Mouse (Mus musculus) gonadal fat pad, adult 2 months (tissue): ENCODE results near the gene Retreg1. TPM values are rescaled to one million over a fixed set of nuclear protein-coding genes. Genes with fewer than 3 reads are reported as not detected.

Experiments
- DNase-seq: peaks from one replicate; pipeline ENCODE4 v3.0.0-alpha.2; 2012; ENCODE audit warnings: low read depth
- polyA plus RNA-seq: library from polyadenylated mRNA; depleted of rRNA; stranded (reverse); fragments of >200 nt; gene quantifications from 2 replicates; pipeline ENCODE4 v1.2.3, GENCODE M21; 2012

The Retreg1 gene
- polyA plus RNA-seq, 1 experiment, result 10.2 TPM

DNA sequence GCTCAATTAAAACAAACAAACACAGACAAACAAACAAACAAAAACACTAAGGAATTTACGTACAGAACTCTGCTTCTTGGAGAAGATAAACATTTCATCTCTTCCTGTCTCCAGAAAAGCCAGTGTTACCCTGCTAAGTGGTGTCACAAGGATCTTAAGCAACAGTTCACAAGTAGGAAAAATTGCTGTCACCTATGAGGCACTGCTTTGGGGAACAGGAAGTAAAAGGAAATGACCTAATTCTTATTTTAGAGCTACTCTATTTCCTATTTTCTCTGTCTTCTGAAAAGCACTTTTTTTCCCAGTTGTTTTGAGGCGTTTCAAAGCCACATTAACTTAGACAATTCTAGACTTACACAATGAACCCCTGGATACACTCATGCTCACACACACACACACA lies 12.6 kb upstream of the Retreg1 start:
- DNase-seq, result no peak

DNA sequence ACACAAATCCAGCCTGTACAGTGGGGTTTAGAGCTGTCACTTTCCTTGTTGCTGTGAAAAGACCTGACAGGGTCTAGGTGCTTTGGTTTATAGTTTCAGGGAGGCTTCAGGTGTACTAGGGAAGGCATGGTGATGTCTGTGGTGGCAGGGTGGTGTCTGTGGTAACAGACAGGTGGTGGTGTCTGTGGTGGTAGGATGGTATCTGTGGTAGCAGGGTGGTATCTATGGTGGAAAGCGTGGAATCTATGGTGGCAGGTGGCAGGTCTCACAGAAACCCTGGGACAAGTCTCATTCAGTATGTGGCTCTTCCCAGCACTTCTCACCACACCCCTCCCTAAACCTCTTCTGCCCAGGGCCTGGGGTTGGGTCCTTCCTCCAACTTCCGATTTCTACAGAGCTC lies 8.7 kb upstream of the Retreg1 start:
- no peak for DNase-seq

DNA sequence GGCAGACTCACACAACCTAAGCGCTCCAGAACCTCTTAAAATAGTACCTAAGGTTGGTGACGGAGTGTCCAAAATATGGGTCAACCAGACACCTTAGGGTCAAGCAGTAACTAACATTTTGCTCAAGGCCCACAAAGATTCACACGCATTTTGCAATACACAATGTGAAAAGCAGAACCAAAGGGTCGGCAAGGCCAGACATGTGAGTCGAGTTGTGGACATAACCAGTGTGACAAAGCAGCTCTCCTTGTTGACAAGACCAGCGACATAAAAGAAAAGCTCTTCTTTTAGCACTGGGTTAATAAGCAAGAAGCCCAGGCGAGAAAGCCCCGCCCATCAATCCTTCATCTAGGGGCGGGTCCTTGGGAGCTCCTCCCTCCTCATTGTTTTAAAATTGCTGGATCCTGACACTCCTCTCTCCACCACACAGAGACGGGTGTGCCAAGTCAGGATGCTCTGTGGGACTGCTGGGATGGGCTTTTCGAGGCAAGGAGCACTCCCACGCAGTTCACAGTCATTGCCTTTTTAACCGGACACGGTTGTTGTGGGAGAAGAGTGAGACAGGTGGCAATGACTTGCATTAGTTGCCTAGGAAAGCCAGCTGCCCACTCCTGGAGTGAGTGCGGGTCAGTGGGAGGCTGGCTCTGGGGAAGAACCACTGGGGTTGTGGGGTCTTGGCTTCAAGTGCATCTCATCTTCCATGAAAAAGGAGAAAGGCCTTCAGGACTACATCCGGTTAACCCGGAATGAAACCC lies 7.9 kb upstream of the Retreg1 start:
- no peak for DNase-seq

DNA sequence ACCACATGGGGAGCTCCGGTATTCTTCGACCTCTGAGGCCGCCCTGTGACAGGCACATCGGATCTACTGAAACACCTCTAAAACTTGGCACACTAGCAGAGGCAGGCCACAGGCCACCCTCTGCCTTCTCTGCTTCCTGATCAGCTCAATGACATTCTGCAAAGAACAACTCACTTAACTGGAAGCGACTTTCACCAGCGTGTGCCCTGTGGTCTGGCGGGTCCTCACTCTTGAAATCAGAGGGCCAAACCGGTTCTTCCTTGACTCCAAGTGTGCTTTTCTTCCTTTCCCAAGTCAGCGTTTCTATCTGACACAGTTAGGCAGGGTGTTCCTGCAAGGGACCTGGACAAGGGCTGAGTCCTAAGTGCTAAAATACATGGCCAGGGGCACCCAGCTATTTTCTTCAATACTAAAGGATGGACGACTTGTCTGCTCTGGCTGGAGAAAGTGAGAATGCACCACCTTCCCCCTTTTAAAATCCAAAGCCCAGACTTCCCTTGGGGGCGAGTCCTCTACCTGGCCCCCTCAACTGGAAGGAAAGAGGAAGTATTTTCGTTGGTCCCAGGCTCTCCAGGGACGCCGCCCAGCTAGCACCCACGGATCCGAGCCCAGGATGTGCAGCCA lies 406 bp upstream of the Retreg1 start:
- DNase-seq, result no peak

DNA sequence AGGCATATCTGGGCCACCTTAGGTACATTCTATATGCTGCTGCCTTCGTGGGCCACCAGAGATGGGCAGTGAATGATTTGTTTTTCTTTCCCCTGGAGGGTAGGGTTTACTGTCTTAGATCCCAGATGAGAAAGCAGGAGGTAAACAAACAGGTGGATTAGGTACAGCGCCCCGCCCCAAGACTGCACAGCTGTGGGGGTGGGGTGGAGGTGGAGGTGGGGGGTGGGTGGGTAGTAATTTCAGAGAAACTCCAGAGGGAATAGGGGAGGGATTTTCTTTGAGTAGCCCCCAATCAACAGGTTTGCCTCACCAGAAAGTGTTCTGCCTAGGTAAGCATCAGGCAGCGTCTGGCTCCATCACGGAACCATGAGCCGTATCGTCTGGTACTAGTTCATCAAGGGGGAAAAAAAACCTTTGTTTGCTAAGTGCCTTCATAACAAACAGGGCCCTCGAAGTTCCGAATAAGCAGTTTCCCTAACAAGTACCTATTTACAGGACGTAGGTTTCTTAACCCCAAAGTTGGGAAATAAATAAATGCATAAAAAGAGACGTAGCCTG lies 1.1 kb downstream of the Retreg1 start:
- no peak for DNase-seq

DNA sequence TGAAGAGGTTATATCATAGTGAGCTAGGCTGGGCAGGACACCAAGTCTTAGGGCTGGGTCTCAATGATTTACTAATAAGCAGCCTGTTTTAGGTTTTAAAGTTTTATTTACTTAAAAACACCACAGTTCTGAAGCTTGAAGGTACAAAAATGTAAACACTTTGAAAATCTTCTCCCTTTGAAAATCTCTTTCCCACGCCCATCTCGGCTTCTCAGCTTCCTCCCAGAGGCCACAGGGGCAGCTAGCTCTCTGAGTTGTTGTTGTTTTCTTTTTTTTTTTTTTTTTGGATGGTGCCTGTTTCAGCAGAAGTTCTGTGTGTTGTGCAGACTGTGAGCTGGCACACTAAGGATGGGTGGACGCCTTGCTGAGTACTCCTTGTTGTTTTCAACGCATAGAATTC lies 1.8 kb downstream of the Retreg1 start:
- DNase-seq, result no peak

DNA sequence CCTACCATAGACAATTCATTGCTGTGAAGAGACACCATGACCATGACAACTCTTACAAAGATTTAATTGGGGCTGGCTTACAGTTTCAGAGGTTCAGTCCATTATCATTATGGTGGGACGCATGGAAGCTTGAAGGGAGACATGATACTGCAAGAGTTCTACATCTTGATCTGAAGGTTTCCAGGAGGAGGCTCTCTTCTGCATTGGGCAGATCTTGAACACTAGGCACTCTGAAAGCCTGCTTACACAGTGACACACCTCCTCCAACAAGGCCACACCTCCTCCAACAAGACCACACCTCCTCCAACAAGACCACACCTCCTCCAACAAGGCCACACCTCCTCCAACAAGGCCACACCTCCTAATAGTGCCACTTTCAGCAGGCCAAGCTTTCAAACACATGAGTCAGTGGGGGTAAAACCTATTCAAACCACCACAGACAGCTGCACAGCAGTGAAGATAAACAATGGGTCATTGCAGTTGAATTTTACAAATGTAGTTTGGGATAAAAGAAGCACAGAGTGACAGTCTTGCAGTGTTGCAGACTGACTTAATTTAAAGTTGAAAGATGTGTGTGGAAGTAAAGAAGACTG lies 4.7 kb downstream of the Retreg1 start:
- DNase-seq, result no peak

DNA sequence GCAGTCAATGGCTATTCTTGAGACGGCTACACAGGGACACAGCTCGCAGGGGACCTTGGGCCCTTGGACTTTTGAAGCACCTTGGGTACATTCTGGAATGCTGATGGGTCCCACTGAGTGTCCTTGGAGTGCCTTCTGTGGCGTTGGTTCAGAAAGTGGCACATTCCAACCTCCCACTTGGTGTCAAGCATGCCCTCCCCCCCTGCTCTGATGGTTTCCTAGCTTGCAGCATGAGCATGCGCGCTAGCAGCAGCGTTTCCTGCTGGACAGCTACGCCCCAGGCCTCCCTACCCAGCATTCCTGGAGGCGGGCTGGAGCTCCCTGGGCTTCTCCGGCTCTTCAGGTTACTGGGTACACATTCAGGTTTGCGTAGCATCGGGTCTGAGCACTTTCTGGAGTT lies 7.6 kb downstream of the Retreg1 start:
- DNase-seq, result no peak

DNA sequence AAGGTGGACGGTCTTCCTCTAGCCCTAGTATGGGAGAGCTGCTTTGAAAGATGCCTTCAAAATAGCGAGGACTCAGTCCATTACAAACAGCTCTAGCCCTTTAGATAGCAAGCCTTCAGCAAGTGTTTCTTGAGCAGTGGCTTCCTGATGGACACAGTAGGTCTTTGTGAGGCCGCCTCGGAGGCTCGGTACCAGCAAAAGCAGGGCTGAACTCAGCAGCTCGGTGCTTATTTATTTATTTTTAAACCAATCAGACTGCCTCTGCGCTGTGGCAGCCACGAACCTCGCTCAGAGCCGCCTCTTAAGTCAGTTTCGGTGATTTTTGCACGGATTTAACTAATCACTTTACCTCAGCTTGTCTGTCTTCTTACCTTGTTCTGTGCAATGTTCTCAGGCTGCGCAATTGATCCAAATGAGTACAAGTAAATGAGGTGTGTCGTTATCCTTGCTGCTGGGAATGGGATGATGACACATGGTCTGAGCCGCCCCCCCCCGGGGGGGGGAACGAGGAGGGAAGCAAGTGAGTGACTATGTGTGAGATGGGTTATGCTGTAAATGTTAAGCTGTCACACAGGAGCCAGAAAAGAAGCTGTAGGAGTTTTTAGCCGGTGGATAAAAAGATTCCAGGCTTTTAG lies 11.4 kb downstream of the Retreg1 start:
- DNase-seq, result no peak

DNA sequence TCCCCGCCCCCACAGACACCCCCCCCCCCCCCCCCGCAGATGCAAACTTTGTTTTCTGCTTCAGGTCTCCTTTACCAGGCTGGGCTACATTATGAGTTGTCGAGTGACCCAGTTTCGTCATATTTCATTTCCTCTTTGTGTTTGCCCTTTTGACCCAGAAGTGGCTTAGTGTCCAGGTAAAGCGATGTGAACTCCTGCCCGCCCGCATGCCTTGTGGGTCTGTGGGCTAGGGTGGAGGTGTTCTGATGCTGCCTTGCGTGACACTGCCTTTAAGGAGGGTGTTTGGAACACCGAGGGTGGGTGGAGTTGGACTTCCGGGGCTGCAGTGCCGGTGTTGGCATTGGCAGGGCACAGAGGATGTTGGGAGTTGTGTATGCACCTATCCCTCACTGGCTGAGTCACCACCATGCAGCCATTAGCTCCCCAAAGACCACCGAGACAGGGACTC lies 15.7 kb downstream of the Retreg1 start:
- DNase-seq, result no peak

DNA sequence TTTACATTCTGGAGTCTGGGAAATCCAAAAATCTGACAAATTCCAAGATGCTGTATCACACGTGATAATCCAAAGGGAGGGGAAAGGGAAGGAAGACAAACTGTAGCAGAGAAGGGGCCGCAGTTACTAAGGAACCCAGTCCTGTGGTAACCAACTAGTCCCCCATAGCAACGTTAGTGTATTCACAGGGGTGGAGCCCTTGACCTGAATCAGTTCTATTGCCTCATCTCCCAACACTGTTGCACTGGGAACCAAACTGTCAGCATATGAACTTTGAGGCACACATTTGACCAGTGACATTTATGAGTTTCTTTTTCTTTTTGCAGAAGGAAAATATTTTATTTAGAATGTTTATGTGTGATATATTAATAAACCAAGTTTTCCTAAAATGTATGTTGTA lies 16.5 kb downstream of the Retreg1 start:
- DNase-seq, result no peak

DNA sequence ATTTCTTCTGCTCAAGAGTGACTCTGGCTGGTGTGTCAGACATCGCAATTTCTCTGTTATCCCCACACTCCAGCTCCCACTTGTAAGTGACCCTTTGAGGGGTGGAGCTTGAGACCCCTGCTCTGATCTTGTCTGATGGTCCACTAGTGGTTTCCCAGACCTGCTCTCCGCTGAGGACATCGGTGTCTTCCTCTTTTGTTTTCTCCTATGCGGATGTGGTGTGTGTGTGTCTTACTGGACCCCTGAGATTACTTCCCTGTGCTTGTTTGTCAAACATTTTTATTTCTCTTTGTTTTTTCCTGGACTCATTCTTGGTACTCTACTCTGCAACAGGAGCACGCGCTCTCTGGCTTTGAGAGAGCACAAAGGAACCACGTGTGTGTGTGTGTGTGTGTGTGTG lies 18.9 kb downstream of the Retreg1 start:
- DNase-seq, result no peak

DNA sequence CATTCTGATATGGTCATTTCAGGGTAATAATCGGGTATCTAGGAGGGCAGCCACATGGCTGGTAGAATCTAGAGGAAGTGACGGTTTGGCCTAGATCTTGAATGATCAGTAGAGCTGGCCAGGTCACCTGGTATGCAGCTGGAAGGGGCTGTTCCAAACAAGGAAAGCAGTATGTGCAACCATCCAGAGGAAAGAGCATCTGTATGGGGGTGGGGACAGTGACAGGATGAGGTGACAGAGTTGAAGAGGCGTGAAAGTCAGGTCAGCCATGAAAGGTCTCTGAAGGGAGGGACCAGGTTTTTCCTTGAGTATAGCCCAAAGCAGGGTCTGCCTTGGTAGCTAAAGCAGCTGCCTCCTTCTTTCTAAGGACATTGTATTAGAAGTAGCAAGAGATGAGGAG lies 22.6 kb downstream of the Retreg1 start:
- DNase-seq, result no peak

DNA sequence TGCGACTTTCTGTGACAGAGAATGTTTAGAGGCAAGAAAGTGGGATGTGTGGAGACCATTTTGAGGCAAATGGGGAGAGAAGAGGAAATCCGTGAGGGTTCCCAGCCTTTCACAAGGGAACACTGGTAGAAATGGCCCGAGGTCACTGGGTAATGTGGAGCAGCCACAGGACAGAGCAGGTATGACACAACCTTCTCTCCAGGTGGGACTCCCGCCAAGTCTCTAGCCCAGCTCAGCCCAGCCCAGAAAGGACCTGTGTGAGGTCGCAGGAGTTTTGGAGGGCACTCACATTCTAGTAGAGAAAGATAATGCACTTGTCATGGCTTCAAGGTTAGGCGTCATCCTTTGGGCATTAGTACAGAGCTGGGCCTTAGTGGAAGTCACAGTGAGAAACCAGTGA lies 23.1 kb downstream of the Retreg1 start:
- DNase-seq, result no peak

DNA sequence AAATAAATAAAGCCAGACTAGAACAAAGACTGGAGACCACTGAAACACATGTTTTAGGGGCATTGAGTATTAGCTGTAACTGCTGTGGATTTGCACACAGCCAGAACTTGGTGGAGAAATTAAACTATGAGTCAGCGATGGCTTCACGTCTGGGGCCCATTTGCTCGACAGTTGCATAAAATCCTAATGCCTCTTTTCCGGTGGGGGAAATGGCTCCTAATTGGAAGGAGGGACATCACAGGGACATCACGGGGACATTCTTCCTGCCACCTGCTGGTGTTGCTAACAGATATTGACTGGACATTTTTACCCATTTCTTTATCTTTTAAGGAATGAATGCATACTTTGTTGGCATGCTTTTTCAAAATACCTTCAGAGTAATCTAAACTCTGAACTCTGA lies 26.1 kb downstream of the Retreg1 start:
- DNase-seq, result no peak

DNA sequence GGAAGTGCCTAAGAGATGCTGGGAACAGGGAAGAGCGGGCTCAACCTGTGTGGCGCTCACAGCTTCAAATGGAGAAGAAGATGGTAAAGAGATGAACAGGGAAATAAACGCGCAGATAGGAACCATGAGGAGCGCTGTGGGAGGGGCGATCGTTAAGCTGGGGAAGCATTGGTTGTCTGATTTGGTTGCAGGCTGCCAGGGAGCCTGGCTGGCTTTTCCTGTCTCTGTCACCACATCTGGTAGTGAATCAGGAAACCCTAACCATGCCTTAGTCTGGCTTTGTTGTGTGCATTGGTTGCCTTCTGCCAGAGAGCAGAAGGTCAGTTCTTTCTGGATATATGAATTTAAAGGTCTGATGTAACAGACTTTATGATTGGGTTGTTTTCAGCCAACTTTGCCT lies 28.5 kb downstream of the Retreg1 start:
- DNase-seq, result no peak

DNA sequence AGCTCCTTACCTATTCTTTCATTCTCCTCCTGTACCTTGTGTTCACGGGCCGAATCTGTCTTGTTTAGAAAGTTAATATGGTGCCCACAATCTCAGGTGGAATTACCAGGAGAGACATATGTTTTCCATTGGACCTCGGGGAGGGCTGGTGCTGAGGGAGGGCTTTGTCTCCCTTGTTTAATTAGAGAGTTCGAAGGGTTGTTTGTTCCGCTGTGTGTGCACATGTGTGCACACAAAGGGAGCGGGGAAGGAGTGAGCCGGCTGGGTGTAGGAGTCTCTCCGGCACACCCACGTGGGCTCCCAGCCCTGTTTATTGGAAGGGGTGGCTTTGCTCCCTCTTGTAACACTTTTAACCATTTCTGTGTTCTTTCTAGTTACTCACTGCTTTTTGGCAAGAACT lies 29.1 kb downstream of the Retreg1 start:
- no peak for DNase-seq

DNA sequence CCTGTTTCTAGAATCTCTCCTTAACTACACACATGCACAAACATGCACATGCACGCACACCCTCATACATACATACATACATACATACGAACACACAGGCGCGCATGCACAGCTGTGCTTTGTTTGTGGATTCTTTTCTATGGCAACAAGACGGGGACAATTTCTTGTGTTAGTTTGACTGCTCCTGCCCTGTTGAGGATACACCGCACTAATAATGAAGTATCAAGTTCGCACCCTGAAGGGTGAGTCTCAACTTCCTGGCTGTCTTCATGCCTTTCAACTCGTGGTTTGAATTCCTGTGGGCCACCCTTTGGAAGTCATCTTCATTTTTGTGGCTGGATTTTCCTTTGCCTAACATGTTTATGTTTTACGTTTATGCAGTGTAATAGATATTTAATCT lies 29.7 kb downstream of the Retreg1 start:
- no peak for DNase-seq

DNA sequence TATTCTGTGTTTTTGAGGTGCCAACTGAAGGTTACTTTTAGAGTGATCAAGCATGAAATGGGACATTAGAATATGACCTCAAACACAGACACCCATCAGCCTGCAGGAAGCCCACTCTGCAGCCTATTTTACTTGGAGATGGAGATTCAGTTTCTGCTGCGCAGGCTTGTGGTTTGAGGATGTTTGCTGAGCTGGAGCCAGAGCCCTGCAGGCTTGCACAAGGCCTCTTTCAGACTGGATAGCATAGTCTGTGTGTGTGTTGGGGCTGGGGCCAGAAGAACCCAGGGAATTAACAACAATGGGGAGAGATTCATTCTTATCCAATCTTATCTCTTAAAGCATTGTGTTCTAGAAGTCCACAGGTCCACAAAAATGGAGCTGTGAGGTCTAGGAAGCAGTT lies 30.6 kb downstream of the Retreg1 start:
- no peak for DNase-seq

DNA sequence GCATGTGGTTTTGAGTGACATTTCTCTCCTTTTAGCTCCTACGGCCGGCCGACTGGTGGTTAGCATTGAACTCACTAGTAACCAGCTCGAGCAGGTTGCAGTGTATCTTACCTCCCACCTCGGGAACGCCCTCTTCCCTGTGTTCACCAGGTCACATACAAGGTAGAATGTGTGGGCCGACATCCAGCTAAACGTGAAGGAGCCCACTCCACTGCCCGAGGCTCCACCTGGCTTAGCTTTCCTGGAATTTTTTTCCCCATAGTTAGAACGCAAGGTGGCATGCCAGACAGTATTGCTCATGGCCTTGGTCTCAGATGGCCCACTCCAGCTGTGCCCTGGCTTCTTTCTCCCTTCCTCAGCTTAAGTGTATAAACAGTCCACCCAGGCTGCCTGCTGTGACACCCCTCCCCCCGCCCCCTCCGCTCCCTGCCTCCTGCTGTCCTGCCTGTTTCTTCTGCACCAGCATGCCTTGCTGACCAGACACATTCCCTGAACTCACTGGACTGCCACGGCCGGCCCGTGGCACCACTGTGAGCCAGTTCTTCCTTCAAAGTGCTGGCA lies 33.7 kb downstream of the Retreg1 start:
- DNase-seq, result no peak

DNA sequence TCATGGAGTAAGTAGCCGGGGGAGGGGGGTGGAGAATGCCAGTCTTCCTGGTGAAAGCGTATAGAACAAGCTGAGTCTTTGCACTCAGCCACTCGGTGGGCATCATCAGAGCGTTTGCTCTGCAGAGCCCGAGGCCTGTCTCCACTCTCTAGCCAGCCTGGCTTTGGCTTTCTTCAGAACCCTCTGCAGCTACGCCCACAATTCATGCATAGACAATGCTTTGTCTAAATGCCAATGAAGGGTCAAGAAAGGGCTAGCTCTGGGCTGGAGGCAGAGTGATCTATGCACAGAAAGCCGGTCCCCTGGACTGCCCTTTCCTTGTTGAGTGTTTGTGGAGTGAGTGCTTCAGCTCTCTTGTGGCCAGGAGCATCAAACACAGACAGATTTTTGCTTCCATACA lies 34.8 kb downstream of the Retreg1 start:
- DNase-seq, result no peak

DNA sequence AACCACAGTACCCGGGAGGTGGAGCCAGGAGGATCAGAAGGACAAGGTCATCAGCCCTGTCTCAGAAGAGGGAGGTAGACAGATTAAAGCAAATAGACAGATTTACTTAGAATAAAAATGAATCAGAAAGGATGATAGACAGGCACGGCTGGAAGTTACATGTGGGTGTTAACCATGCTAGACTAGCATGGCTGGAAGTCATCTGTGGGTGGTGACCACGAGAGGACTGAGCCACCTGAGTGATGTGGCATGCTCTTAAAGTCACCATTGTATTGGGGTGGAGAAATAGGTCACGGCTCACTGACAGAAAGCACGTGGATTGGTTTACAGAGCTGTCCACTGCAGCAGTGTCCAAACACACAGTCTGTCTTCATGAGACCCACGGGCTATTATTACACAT lies 36.2 kb downstream of the Retreg1 start:
- DNase-seq, result no peak
